Mouse (Mus musculus) forebrain, embryonic 15.5 days (tissue): ENCODE results near the gene Col18a1. TPM values are rescaled to one million over a fixed set of nuclear protein-coding genes. Genes with fewer than 3 reads are reported as not detected.

Experiments used
- ATAC-seq: fragments of 200-750 bp; cut with Nextera tagmentation; replicated peaks from 2 replicates; pipeline ENCODE4 v1.8.0; 2017; ENCODE audit warnings: mild to moderate bottlenecking, moderate TSS enrichment, moderate library complexity
- H3K27ac ChIP-seq: fragments of 300-500 bp; sonication (generic); replicated peaks from 2 replicates; pipeline ENCODE4 v1.5.1; 2015; ENCODE audit warnings: mild to moderate bottlenecking, inconsistent platforms
- H3K27me3 ChIP-seq: fragments of 300-500 bp; sonication (generic); 2 replicates; pipeline ENCODE4 v1.6.1; 2015; ENCODE audit warnings: inconsistent platforms
- H3K36me3 ChIP-seq: fragments of 300-500 bp; sonication (generic); 2 replicates; pipeline ENCODE4 v1.6.1; 2015; ENCODE audit warnings: mild to moderate bottlenecking, inconsistent platforms
- H3K4me1 ChIP-seq: fragments of 300-500 bp; sonication (generic); 2 replicates; pipeline ENCODE4 v1.6.1; 2015; ENCODE audit warnings: inconsistent platforms
- H3K4me2 ChIP-seq: fragments of 300-500 bp; sonication (generic); replicated peaks from 2 replicates; pipeline ENCODE4 v1.6.1; 2015; ENCODE audit warnings: mild to moderate bottlenecking, inconsistent platforms
- H3K4me3 ChIP-seq: fragments of 300-500 bp; sonication (generic); 2 replicates; pipeline ENCODE4 v1.5.1; 2015; ENCODE audit warnings: mild to moderate bottlenecking, inconsistent platforms
- H3K9ac ChIP-seq: fragments of 300-500 bp; sonication (generic); replicated peaks from 2 replicates; pipeline ENCODE4 v1.6.1; 2015; ENCODE audit warnings: mild to moderate bottlenecking, inconsistent platforms
- H3K9me3 ChIP-seq: fragments of 300-500 bp; sonication (generic); 2 replicates; pipeline ENCODE4 v1.6.1; 2016; ENCODE audit warnings: inconsistent platforms
- WGBS: fragments of 180-500 bp; shearing (Covaris S2); methylation state at CpG from one replicate; pipeline ENCODE4 v1.1.7; 2015; ENCODE audit warnings: mixed read lengths; 5-methylcytosine and 5-hydroxymethylcytosine counted together
- polyA plus RNA-seq: library from polyadenylated mRNA; unstranded; fragments of >200 nt; fragmentation: Nextera tagmentation; extraction: Ambion mirVana; gene quantifications from 2 replicates; pipeline ENCODE4 v1.2.1, GENCODE M21; 2015

The Col18a1 gene
- polyA plus RNA-seq, 1 experiment from 2014 or later = 23.5 TPM

DNA sequence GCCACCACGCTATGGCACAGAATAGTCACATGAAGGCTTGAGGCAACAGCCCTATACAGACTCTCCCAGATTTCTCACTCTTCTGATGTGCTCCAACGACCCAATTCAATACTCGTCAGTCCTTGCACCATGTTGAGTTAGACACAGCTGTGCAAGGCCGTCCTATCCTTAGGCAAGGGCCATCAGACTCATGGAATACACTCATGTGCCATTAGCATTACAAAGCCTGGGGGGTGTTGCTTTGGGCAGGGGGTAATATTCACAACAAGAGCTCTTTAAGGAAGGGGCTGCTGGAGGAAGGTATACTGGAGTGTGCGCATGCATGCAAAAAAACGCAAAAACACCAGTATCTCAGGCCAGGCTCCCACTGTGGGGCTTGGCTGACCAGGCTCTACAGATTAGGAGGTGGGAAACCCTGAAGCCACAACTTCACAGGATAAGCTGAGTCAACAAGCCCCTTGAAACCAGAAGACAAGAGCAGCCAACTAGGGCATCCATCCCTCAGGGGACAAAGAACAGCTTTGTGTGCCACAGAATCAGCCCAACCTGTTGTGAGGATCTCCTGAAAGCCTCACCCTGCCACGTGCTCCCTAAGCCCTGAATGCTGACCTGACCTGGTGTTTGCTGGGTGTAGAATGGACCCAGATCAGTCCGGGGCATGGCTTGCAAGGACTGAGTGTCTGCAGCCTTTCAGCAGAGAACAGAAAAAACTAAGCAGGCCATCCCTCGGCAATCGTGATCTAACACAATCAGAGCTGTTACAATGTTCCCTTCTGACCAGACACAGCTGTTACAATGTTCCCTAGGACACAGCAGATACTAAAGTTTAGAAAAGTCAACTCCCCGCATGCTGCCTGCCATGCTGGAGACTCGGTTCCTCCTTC, 69.1 kb downstream of the Col18a1 start:
- Histone ChIP-seq H3K36me3 (no peaks in the 10 kb centered on the region), H3K27me3 (no peaks in the 10 kb centered on the region), H3K27ac (no peak overlapping the region), H3K9ac (no peak overlapping the region), H3K4me2 (no peak overlapping the region), H3K4me3 (no peak overlapping the region), H3K9me3 (0 out of 2 replicates have a peak, but pooled peaks cover 5% of the 10 kb centered on the region), H3K4me1 (no peaks in the 10 kb centered on the region)
- WGBS = 57% methylated on average over 12 of the region's 12 CpGs
- no peak for ATAC-seq

DNA sequence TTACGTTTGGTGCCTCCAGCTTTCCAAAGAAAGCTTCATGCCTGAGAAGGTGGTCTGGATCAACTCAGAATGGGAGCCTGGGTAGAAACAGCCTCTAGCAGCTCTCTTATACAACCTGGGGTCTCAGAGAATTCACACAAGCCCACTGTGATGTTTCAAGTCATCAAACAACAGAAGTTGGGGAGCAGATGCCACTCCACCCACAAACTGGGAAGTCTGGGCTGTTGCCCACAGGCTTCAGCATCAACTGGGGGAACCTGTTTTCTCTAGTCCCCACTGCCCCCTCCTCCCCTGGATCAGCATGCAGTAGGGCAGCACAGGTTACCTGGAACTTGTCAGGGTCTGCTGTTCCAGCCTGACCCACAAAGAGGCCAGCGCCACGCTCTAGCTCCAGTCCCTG, 70.7 kb downstream of the Col18a1 start:
- 0 out of 2 replicates have a peak, but pooled peaks cover 5% of the 10 kb centered on the region for H3K9me3 ChIP-seq
- no peaks in the 10 kb centered on the region for H3K27me3 ChIP-seq
- WGBS = 94% methylated on average over 3 of the region's 3 CpGs
- no peak overlapping the region for H3K4me2 ChIP-seq
- no peak for ATAC-seq
- H3K4me1 ChIP-seq = no peaks in the 10 kb centered on the region
- H3K4me3 ChIP-seq = no peak overlapping the region
- H3K27ac ChIP-seq = no peak overlapping the region
- H3K9ac ChIP-seq = no peak overlapping the region
- no peaks in the 10 kb centered on the region for H3K36me3 ChIP-seq

- no peak for ATAC-seq
Measured at GRCm38 (mm10) chr10:77093817-77094216, 72.5 kb downstream of the Col18a1 start.

DNA sequence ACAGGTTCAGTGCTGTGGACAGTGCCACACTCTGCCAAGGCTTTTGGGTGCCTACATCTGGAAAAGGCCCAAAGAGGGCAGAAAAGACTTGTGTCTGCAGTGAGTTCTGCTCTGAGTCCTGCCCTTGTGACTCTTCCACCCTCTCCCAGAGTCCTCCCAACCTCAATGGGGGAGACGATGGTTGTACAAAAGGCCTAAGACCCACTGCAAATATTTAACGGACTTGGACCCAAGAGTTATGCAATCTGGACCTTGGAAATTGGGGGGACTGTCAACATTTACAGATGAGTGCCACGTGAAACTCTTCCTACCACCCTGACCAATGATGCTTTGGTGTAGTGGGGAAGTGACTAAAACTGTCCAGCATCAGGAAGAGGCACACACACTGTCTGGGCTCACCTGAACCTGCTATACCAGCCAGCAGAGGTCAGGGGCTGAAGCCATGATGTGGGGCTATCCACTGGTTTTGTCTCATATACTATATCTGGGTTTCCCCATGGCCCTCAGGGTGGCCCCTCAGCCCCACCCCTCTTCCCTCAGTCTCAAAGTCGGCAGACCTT, 74.7 kb downstream of the Col18a1 start:
- Histone ChIP-seq H3K27ac (no peak overlapping the region), H3K27me3 (no peaks in the 10 kb centered on the region), H3K9me3 (0 out of 2 replicates have a peak, but pooled peaks cover 5% of the 10 kb centered on the region), H3K4me3 (no peak overlapping the region), H3K4me2 (no peak overlapping the region), H3K9ac (no peak overlapping the region), H3K4me1 (no peaks in the 10 kb centered on the region), H3K36me3 (no peaks in the 10 kb centered on the region)
- ATAC-seq = no peak
- WGBS = 90% methylated on average over 4 of the region's 4 CpGs

More at GRCm38 (mm10) chr10:77093817-77094216, 72.5 kb downstream of the Col18a1 start:
- no peak overlapping the region for H3K27ac ChIP-seq
- no peak overlapping the region for H3K4me2 ChIP-seq
- H3K36me3 ChIP-seq = no peaks in the 10 kb centered on the region
- no peak overlapping the region for H3K9ac ChIP-seq
- H3K4me1 ChIP-seq = no peaks in the 10 kb centered on the region
- H3K27me3 ChIP-seq = no peaks in the 10 kb centered on the region
- H3K9me3 ChIP-seq = 0 out of 2 replicates have a peak, but pooled peaks cover 5% of the 10 kb centered on the region
- H3K4me3 ChIP-seq = no peak overlapping the region

GRCm38 (mm10) chr10:77090063-77090462, 76.3 kb downstream of the Col18a1 start:
- ATAC-seq = no peak
- 82% methylated on average over 5 of the region's 5 CpGs for WGBS

DNA sequence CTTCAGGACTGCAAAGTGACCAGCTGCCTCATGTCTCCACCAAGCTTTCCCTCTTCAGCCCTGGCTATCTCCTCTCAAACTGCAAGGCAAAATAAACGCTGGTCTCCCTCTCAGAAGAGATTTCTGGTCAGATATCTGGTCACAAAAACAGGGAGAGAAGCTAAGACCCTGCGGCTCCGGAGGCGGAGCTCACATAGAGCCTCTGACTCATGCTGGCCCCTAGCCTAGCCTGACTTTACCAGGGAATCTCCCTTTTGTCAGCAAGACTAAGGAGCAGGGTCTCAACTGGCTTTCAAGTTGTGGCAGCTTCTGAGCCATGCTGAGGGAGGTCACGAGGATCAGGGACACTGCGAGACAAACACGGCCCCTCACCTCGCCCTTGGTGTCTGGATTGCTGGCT, 77.0 kb downstream of the Col18a1 start:
- Histone ChIP-seq H3K27ac (no peak overlapping the region), H3K4me1 (no peaks in the 10 kb centered on the region), H3K27me3 (no peaks in the 10 kb centered on the region), H3K9me3 (0 out of 2 replicates have a peak, but pooled peaks cover 5% of the 10 kb centered on the region), H3K4me2 (no peak overlapping the region), H3K9ac (no peak overlapping the region), H3K4me3 (no peak overlapping the region), H3K36me3 (no peaks in the 10 kb centered on the region)
- 53% methylated on average over 8 of the region's 8 CpGs for WGBS
- ATAC-seq = no peak

More at GRCm38 (mm10) chr10:77090063-77090462, 76.3 kb downstream of the Col18a1 start:
- H3K4me2 ChIP-seq = no peak overlapping the region
- no peak overlapping the region for H3K9ac ChIP-seq
- H3K4me1 ChIP-seq = no peaks in the 10 kb centered on the region
- no peaks in the 10 kb centered on the region for H3K27me3 ChIP-seq
- H3K36me3 ChIP-seq = no peaks in the 10 kb centered on the region
- H3K9me3 ChIP-seq = 0 out of 2 replicates have a peak, but pooled peaks cover 5% of the 10 kb centered on the region
- H3K4me3 ChIP-seq = no peak overlapping the region
- no peak overlapping the region for H3K27ac ChIP-seq

GRCm38 (mm10) chr10:77084568-77084967, 81.8 kb downstream of the Col18a1 start:
- Histone ChIP-seq H3K9ac (no peak overlapping the region), H3K4me3 (no peak overlapping the region), H3K27me3 (no peaks in the 10 kb centered on the region), H3K4me2 (no peak overlapping the region), H3K36me3 (no peaks in the 10 kb centered on the region), H3K27ac (no peak overlapping the region), H3K9me3 (no peaks in the 10 kb centered on the region), H3K4me1 (0 out of 2 replicates have a peak, but pooled peaks cover 4% of the 10 kb centered on the region)
- ATAC-seq = no peak
- 81% methylated on average over 1 of the region's 1 CpGs for WGBS

DNA sequence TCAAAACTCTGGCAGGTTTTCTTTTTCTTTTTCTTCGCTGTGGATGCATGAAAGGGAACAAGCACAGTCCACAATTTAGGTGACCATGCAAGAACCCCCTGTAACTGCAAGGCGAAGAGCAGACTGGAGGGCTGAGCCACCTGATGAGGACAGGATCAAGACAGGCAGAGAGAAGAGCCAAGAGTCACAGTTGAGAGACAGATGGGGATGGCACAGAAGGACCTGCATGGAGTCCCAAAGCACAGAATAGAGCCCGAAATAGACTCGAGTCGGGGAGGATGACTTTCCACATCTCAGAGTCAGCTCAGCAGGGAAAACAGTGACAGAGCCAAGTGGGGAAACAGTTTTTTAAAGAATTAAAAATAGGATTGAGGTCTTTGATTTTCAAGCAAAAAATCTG, 83.4 kb downstream of the Col18a1 start:
- 71% methylated on average over 5 of the region's 5 CpGs for WGBS
- Histone ChIP-seq H3K9me3 (no peaks in the 10 kb centered on the region), H3K9ac (no peak overlapping the region), H3K27me3 (no peaks in the 10 kb centered on the region), H3K36me3 (no peaks in the 10 kb centered on the region), H3K4me3 (no peak overlapping the region), H3K4me2 (no peak overlapping the region), H3K27ac (no peak overlapping the region), H3K4me1 (0 out of 2 replicates have a peak, but pooled peaks cover 4% of the 10 kb centered on the region)
- no peak; the same call in 1 of the 2 replicates for ATAC-seq

DNA sequence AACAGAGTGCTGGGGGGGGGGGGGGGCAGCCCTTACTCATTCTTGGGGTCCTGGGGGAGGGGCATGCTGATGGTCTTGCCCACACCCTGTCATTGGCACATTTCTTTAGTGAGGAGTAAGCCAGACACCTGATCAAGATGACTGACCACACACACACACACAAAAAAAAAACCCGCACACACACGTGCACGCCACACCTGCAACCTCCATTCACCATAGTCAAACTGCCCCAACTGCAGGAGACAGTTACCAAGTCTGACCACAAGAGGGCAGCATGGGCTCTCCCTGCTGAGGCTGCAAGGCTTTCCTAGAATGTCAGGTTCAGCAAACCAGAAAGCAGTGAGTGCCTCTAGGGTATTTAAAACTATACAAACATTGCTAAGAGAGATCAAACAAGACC, 83.9 kb downstream of the Col18a1 start:
- Histone ChIP-seq H3K36me3 (no peaks in the 10 kb centered on the region), H3K9me3 (no peaks in the 10 kb centered on the region), H3K4me1 (0 out of 2 replicates have a peak, but pooled peaks cover 4% of the 10 kb centered on the region), H3K27ac (no peak overlapping the region), H3K9ac (no peak overlapping the region), H3K27me3 (no peaks in the 10 kb centered on the region), H3K4me3 (no peak overlapping the region), H3K4me2 (no peak overlapping the region)
- ATAC-seq = no peak; the same call in 1 of the 2 replicates
- WGBS = 19% methylated on average over 3 of the region's 3 CpGs

GRCm38 (mm10) chr10:77078961-77079360, 87.4 kb downstream of the Col18a1 start:
- Histone ChIP-seq H3K4me1 (0 out of 2 replicates have a peak, but pooled peaks cover 4% of the 10 kb centered on the region), H3K36me3 (no peaks in the 10 kb centered on the region), H3K4me3 (no peak overlapping the region), H3K27ac (no peak overlapping the region), H3K9ac (no peak overlapping the region), H3K4me2 (no peak overlapping the region), H3K27me3 (no peaks in the 10 kb centered on the region), H3K9me3 (no peaks in the 10 kb centered on the region)
- no peak for ATAC-seq
- 91% methylated on average over 8 of the region's 8 CpGs for WGBS

- H3K4me2 ChIP-seq = no peak overlapping the region
- no peak for ATAC-seq
- 0 out of 2 replicates have a peak, but pooled peaks cover 4% of the 10 kb centered on the region for H3K4me1 ChIP-seq
- H3K9me3 ChIP-seq = no peaks in the 10 kb centered on the region
- no peaks in the 10 kb centered on the region for H3K36me3 ChIP-seq
- WGBS = over 99% methylated on average over 4 of the region's 4 CpGs
- H3K9ac ChIP-seq = no peak overlapping the region
- H3K4me3 ChIP-seq = no peak overlapping the region
- no peak overlapping the region for H3K27ac ChIP-seq
- no peaks in the 10 kb centered on the region for H3K27me3 ChIP-seq
Measured at GRCm38 (mm10) chr10:77078456-77078855, 87.9 kb downstream of the Col18a1 start.

DNA sequence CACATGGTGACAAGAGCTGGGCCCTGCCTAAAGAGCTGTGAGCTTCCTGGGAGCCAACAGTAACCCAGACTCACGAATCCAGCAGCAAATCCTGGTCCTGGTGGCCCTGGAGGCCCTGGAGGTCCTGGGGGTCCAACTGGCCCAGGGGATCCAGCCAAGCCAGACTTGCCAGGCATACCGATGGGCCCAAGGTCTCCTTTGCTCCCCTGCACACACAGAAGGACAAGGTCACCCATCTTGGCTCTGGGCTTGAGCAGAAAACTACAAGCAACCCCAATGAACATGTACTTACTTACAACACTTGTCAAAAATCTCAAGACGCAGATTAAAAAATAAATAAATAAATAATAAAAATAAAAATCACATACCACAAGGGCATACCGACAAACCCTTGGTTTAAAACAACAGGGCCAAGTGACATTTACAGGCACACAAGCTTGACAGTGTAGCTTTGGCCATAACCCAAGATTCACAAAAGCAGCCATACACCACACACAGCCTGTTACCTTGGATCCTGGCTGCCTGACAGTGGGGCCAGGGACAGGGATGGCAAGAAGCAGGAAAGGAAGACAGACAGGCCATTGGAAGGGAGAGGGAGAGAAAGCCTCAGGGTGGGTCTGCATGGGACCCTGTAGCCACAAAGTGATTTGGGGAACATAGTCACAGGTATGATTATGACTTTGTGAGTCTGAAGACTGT, 91.9 kb downstream of the Col18a1 start:
- Histone ChIP-seq H3K27ac (no peak overlapping the region), H3K9me3 (no peaks in the 10 kb centered on the region), H3K36me3 (no peaks in the 10 kb centered on the region), H3K4me3 (no peak overlapping the region), H3K27me3 (no peaks in the 10 kb centered on the region), H3K4me1 (no peaks in the 10 kb centered on the region), H3K4me2 (no peak overlapping the region), H3K9ac (no peak overlapping the region)
- 87% methylated on average over 4 of the region's 4 CpGs for WGBS
- no peak for ATAC-seq
